Mouse (Mus musculus) liver, postnatal 0 days (tissue): Measurements from ENCODE around the gene Wdr5b. TPM values are rescaled to one million over a fixed set of nuclear protein-coding genes. Genes with fewer than 3 reads are reported as not detected.

Source experiments
- ATAC-seq: fragments of 200-750 bp; cut with Nextera tagmentation; 2 replicates; pipeline ENCODE4 v1.8.0; 2017; ENCODE audit warnings: mild to moderate bottlenecking, moderate library complexity
- DNase-seq: peaks from one replicate; pipeline ENCODE4 v3.0.0-alpha.2; 2016
- H3K27ac ChIP-seq: fragments of 300-500 bp; sonication (generic); 2 replicates; pipeline ENCODE4 v1.5.1; 2014; ENCODE audit warnings: antibody characterized with exemption, moderate library complexity, mild to moderate bottlenecking, low read depth
- H3K27me3 ChIP-seq: fragments of 300-500 bp; sonication (generic); 2 replicates; pipeline ENCODE4 v1.6.1; 2014; ENCODE audit warnings: low read length, control low read depth, mixed read lengths; ENCODE audit not compliant: insufficient read depth
- H3K36me3 ChIP-seq: fragments of 300-500 bp; sonication (generic); replicated peaks from 2 replicates; pipeline ENCODE4 v1.6.1; 2014; ENCODE audit warnings: mild to moderate bottlenecking, control low read depth, low read length, moderate library complexity, mixed read lengths; ENCODE audit not compliant: insufficient read depth
- H3K4me1 ChIP-seq: fragments of 300-500 bp; sonication (generic); 2 replicates; pipeline ENCODE4 v1.6.1; 2014; ENCODE audit warnings: antibody characterized with exemption, mild to moderate bottlenecking, control low read depth; ENCODE audit not compliant: insufficient read depth
- H3K4me2 ChIP-seq: fragments of 300-500 bp; sonication (generic); 2 replicates; pipeline ENCODE4 v1.6.1; 2014; ENCODE audit warnings: low read depth, mild to moderate bottlenecking, low read length, moderate library complexity, mixed read lengths
- H3K4me3 ChIP-seq: fragments of 300-500 bp; sonication (generic); 2 replicates; pipeline ENCODE4 v1.5.1; 2014; ENCODE audit warnings: low read depth, low read length
- H3K9ac ChIP-seq: fragments of 300-500 bp; sonication (generic); replicated peaks from 2 replicates; pipeline ENCODE4 v1.6.1; 2014; ENCODE audit warnings: mild to moderate bottlenecking, moderate library complexity
- H3K9me3 ChIP-seq: fragments of 300-500 bp; sonication (generic); 2 replicates; pipeline ENCODE4 v1.6.1; 2016; ENCODE audit warnings: mild to moderate bottlenecking, control low read depth, low read length, mixed read lengths
- CTCF ChIP-seq: sonication (generic); IDR thresholded peaks from 2 replicates; pipeline ENCODE4 v1.5.1; 2016; ENCODE audit warnings: antibody characterized with exemption, low read depth
- EP300 ChIP-seq: IDR thresholded peaks from 2 replicates; pipeline ENCODE4 v1.6.1; 2016; ENCODE audit warnings: antibody characterized with exemption, low read depth, mild to moderate bottlenecking
- WGBS: fragments of 180-500 bp; shearing (Covaris S2); extraction: QIAGEN DNeasy Blood & Tissue Kit; methylation state at CpG from one replicate; pipeline ENCODE4 v1.1.7; 2014; ENCODE audit not compliant: insufficient replicate concordance; 5-methylcytosine and 5-hydroxymethylcytosine counted together
- polyA plus RNA-seq: library from polyadenylated mRNA; unstranded; fragments of >200 nt; fragmentation: Nextera tagmentation; extraction: Ambion mirVana; gene quantifications from 2 replicates; pipeline ENCODE4 v1.2.1, GENCODE M21; 2015

Gene Wdr5b
- polyA plus RNA-seq, 1 experiment from 2014 or later = 2.2 TPM

DNA sequence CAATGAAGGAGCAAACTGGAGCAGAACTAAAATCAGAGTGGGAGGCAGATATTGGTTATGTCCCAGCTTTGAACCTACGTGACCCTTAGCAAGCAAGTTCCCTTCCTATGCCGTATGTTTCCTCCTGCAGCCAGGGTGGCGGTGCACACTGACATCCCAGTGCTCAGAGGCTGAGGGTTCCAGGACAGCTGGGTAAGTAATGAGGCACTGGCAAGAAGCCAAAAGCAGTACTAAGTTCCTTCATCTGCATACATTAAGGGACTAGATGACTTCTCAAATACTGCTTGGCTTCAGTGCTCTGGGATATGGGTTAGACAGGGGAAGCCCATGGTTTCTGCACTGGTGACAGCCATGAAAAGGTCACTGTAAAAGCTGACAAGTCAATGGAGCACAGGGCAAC, 27.4 kb downstream of the Wdr5b start:
- ATAC-seq (no peak), DNase-seq (no peak)
- TF ChIP-seq EP300 (no peak), CTCF (no peak)
- no peak overlapping the region for H3K4me2 ChIP-seq
- H3K9me3 ChIP-seq = no peaks in the 10 kb centered on the region
- no peaks in the 10 kb centered on the region for H3K27me3 ChIP-seq
- H3K36me3 ChIP-seq = peaks cover 2% of the 10 kb centered on the region; the same call in 1 of the 2 replicates
- H3K9ac ChIP-seq = no peak overlapping the region
- H3K4me1 ChIP-seq = peaks cover 24% of the 10 kb centered on the region
- 63% methylated on average over 3 of the region's 3 CpGs for WGBS
- no peak overlapping the region for H3K4me3 ChIP-seq
- H3K27ac ChIP-seq = no peak overlapping the region

- H3K9ac ChIP-seq = peak overlapping the region; percentile 85
- no peaks in the 10 kb centered on the region for H3K27me3 ChIP-seq
- no peak overlapping the region for H3K27ac ChIP-seq
- H3K4me2 ChIP-seq = peak overlapping the region; percentile 89
- no peaks in the 10 kb centered on the region for H3K9me3 ChIP-seq
- no peak for TF ChIP-seq EP300
- peak; percentile 20 for TF ChIP-seq CTCF
- peaks cover 2% of the 10 kb centered on the region; the same call in 1 of the 2 replicates for H3K36me3 ChIP-seq
- peaks cover 24% of the 10 kb centered on the region for H3K4me1 ChIP-seq
- WGBS = 49% methylated on average over 9 of the region's 9 CpGs
- ATAC-seq = no peak
- H3K4me3 ChIP-seq = peak overlapping the region; percentile 82
- DNase-seq = no peak
These were observed 29.0 kb downstream of the Wdr5b start for GRCm38 (mm10) chr16:36069819-36070575.

- peak; percentile 1 for ATAC-seq
- WGBS = under 1% methylated on average over 16 of the region's 16 CpGs
- DNase-seq = no peak
These were observed 30.1 kb downstream of the Wdr5b start for GRCm38 (mm10) chr16:36071071-36071449.

GRCm38 (mm10) chr16:36071450-36072379, 30.7 kb downstream of the Wdr5b start, which contains the start of the genes Fam162a and Ccdc58:
Fam162a (minus strand) TSS chr16:36071594.
Ccdc58 (plus strand) TSS chr16:36071685.
- no peaks in the 10 kb centered on the region for H3K9me3 ChIP-seq
- no peaks in the 10 kb centered on the region for H3K27me3 ChIP-seq
- peak within 1 kb of the TSS; percentile 85 for H3K9ac ChIP-seq
- TF ChIP-seq EP300 = no peak
- TF ChIP-seq CTCF = peak; percentile 9; the same call in 1 of the 2 replicates
- H3K27ac ChIP-seq = peak within 1 kb of the TSS; percentile 100
- ATAC-seq (peak; percentile 94), DNase-seq (peak; percentile 96)
- under 1% methylated on average over 71 of the region's 81 CpGs for WGBS
- H3K36me3 ChIP-seq = no peaks in the 10 kb centered on the region; the same call in 1 of the 2 replicates
- peaks cover 24% of the 10 kb centered on the region for H3K4me1 ChIP-seq
- peak within 1 kb of the TSS; percentile 89 for H3K4me2 ChIP-seq
- H3K4me3 ChIP-seq = peak within 1 kb of the TSS; percentile 82

More at GRCm38 (mm10) chr16:36071071-36071449, 30.1 kb downstream of the Wdr5b start:
- Histone ChIP-seq H3K36me3 (no peaks in the 10 kb centered on the region; the same call in 1 of the 2 replicates), H3K4me1 (peaks cover 24% of the 10 kb centered on the region), H3K9me3 (no peaks in the 10 kb centered on the region), H3K9ac (peak overlapping the region; percentile 85), H3K4me2 (peak overlapping the region; percentile 89), H3K27me3 (no peaks in the 10 kb centered on the region), H3K27ac (peak overlapping the region; percentile 100), H3K4me3 (peak overlapping the region; percentile 82)
- TF ChIP-seq EP300 (no peak), CTCF (no peak)

DNA sequence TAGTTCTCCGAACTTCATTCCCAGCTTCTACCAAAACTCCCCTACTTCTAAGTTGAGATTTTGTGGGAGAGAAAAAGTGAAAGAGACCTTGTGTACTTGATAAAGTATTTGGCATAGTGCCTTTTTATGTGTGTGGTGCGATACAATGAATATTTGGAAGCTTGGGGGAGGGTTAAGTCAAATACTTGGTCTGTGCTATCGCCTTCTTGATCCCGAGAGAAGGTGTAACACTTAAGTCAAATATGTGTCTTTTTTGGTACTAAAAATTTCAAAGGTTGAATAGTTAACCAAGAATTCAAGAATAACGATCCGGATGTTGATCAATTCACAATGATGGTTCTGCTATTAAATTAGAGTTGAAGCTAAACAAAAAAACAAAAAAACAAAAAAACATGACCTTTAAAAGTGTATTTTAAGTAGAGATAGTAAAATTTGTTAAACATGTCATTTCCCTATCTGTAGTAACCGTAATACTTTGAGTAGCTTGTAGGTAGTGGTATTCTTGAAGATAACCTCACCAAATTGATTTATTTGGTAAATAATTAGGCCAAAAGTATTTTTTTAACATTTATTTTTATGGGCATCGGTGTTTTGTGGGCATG, 31.5 kb downstream of the Wdr5b start:
- Histone ChIP-seq H3K4me2 (peak overlapping the region; percentile 89), H3K27me3 (no peaks in the 10 kb centered on the region), H3K27ac (peak overlapping the region; percentile 100), H3K4me3 (peak overlapping the region; percentile 82), H3K9ac (peak overlapping the region; percentile 85), H3K4me1 (peaks cover 20% of the 10 kb centered on the region), H3K9me3 (no peaks in the 10 kb centered on the region), H3K36me3 (no peaks in the 10 kb centered on the region; the same call in 1 of the 2 replicates)
- ATAC-seq (no peak), DNase-seq (no peak)
- TF ChIP-seq CTCF (no peak), EP300 (no peak)
- 22% methylated on average over 8 of the region's 8 CpGs for WGBS
